Mouse (Mus musculus) stomach, adult 2 months (tissue): ENCODE results near the gene Uchl5. TPM values are rescaled to one million over a fixed set of nuclear protein-coding genes. Genes with fewer than 3 reads are reported as not detected.

Experiments
- polyA plus RNA-seq: library from polyadenylated mRNA; depleted of rRNA; stranded (reverse); fragments of >200 nt; gene quantifications from 2 replicates; pipeline ENCODE4 v1.2.3, GENCODE M21; 2012; rRNA removed

Gene Uchl5
- polyA plus RNA-seq = 0.20 and 0.28 TPM in 2 replicates

DNA sequence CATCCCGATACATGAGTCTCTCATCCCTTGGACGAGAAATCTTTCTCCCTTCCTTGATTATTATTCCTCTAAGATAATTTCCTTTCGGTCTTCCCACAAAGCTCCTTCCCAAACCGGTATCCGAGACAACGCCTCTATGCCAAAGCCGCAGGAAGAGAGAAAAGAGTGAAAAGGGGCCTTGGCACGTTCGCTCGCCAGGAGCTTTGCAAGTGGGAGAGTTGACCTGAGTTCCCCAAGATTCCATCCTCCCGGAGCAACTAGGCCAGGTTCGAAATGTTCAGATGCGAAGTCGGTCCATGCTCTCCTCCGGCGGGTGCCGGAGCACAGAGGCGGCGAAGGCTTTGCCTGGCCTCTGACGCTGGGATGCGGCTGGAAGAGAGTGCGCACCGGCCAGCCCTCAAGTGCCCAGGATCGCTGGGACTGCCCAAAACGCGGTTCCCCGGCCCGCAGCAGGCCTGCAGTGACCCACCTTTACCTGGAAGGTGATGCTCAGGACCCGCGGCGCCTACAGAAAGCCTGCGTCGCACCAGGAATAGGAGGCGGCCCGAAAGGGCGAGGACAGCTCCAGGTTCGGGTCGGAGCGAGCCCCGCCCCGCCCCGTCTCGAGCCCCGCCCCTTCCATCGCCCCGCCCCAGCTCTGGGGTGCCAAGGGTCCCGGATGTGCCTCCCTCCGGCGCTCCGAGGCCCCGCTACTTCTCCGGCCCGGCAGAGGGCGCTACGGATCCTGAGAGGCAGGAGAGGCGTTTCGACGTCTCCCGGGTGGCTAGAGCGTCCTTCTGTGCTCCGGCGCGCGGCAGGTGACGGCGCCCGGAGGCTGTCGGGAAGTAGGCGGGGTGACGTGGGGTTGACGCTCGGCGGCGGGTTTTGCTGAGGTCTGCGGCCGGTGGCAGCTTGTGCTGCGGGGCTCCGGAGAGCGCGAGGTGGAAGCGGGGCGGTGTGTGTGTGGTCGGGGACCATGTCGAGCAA is at the start of gene Uchl5, which contains the start of gene Trove2:
Gene Uchl5 (plus strand): TSS at position 827 of the 966 bp plus-strand sequence.
Gene Trove2 (minus strand): TSS at position 623 of the 966 bp plus-strand sequence.

Other genes starting within 250 kb of the Uchl5 start
- 0.01 and 0.02 TPM in 2 replicates for gene B3galt2, start 136.6 kb upstream of the Uchl5 start, polyA plus RNA-seq
- gene Cdc73, start 74.4 kb upstream of the Uchl5 start, polyA plus RNA-seq = 0.05 and 0.13 TPM in 2 replicates
- 8.7 and 17.6 TPM in 2 replicates for gene Glrx2, start 60.9 kb upstream of the Uchl5 start, polyA plus RNA-seq
- 0.16 and 0.27 TPM in 2 replicates for gene Trove2, start 204 bp upstream of the Uchl5 start, polyA plus RNA-seq
- gene Rgs2, start 226.9 kb downstream of the Uchl5 start, polyA plus RNA-seq = 0.73 and 1.2 TPM in 2 replicates